Mouse (Mus musculus) right cerebral cortex, postnatal 10 days (tissue): ENCODE data around the gene Serpinb13.

ENCODE experiments used
- DNase-seq, 2 experiments: peaks; one replicate each; pipeline ENCODE4 v3.0.0; 2021; ENCODE audit warnings: low spot score in 2 of 2

Gene Serpinb13

GRCm38 (mm10) chr1:106980684-106981083 lies at the start of gene Serpinb13:
TSS of gene Serpinb13 (plus strand) at chr1:106980984.
- no peak for DNase-seq

- peak in 1 of 2 experiments; percentile 22 for DNase-seq
Measured at GRCm38 (mm10) chr1:106931954-106932353, 48.8 kb upstream of the Serpinb13 start.

GRCm38 (mm10) chr1:106933658-106934057 lies 47.1 kb upstream of the Serpinb13 start:
- DNase-seq: no peak

- no peak for DNase-seq
Measured at GRCm38 (mm10) chr1:106934265-106934664, 46.5 kb upstream of the Serpinb13 start, which contains the start of gene Serpinb12. TSS of gene Serpinb12 (plus strand) at chr1:106934449.

GRCm38 (mm10) chr1:106947217-106947616 lies 33.6 kb upstream of the Serpinb13 start:
- DNase-seq: no peak

GRCm38 (mm10) chr1:106959981-106960380 lies 20.8 kb upstream of the Serpinb13 start:
- no peak for DNase-seq

- DNase-seq: peak; percentile 23 to 30
Measured at GRCm38 (mm10) chr1:106961023-106961422, 19.8 kb upstream of the Serpinb13 start.

- no peak for DNase-seq
Measured at GRCm38 (mm10) chr1:106983092-106983491, 2.3 kb downstream of the Serpinb13 start.

GRCm38 (mm10) chr1:106983865-106984264 lies 3.1 kb downstream of the Serpinb13 start:
- DNase-seq: no peak

- peak in 1 of 2 experiments; percentile 22 for DNase-seq
Measured at GRCm38 (mm10) chr1:107000424-107000823, 19.6 kb downstream of the Serpinb13 start.

GRCm38 (mm10) chr1:107001754-107002153 lies 21.0 kb downstream of the Serpinb13 start:
- no peak for DNase-seq

- no peak for DNase-seq
Measured at GRCm38 (mm10) chr1:107006316-107006715, 25.5 kb downstream of the Serpinb13 start.

GRCm38 (mm10) chr1:107014530-107014929 lies 33.7 kb downstream of the Serpinb13 start:
- peak; percentile 29 to 56 for DNase-seq

GRCm38 (mm10) chr1:107015210-107015609 lies 34.4 kb downstream of the Serpinb13 start:
- DNase-seq: no peak

- DNase-seq: no peak
Measured at GRCm38 (mm10) chr1:107025886-107026285, 45.1 kb downstream of the Serpinb13 start.

- DNase-seq: peak; percentile 19 to 39
Measured at GRCm38 (mm10) chr1:107034236-107034635, 53.5 kb downstream of the Serpinb13 start.
